Mouse (Mus musculus) thymus, postnatal 0 days (tissue): ENCODE data around the gene Ankrd31. TPM values are rescaled to one million over a fixed set of nuclear protein-coding genes. Genes with fewer than 3 reads are reported as not detected.
A peak's percentile ranks its signal among the peaks of the same experiment; 100 is the strongest.
"Not testable (repeated sequence)": the region's sequence is repeated elsewhere in the genome, so short reads cannot be mapped to it uniquely, and the experiment has no call there.

Experiments used
- DNase-seq: peaks from one replicate; pipeline ENCODE4 v3.0.0-alpha.2; 2015; ENCODE audit warnings: low spot score
- polyA plus RNA-seq: library from polyadenylated mRNA; unstranded; fragments of >200 nt; fragmentation: Nextera tagmentation; extraction: Ambion mirVana; gene quantifications from 2 replicates; pipeline ENCODE4 v1.2.1, GENCODE M21; 2015

Gene Ankrd31
- polyA plus RNA-seq, 1 experiment from 2014 or later: not detected

DNA sequence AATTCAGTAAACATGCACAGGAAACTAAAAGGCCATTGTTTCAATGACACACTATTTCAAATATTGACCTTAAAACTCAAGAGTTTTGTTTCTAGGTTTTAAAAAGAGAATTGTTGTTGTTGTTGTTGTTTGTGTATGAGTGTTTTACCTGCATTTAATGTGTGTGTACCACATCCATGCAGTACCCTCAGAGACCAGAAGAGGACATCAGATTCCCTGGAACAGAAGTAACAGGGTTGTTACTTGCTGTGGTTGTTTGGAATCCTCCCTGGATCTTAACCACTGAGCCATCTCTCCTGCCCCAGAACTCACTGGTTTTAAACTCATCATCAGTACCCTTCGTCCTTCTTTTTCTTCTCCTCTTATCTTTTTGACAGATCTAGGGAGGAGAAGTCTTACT is 105.2 kb downstream of the Ankrd31 start:
- DNase-seq: peak; percentile 15

- DNase-seq: peak; percentile 68
These were observed 107.1 kb downstream of the Ankrd31 start for GRCm38 (mm10) chr13:96855191-96855590.

DNA sequence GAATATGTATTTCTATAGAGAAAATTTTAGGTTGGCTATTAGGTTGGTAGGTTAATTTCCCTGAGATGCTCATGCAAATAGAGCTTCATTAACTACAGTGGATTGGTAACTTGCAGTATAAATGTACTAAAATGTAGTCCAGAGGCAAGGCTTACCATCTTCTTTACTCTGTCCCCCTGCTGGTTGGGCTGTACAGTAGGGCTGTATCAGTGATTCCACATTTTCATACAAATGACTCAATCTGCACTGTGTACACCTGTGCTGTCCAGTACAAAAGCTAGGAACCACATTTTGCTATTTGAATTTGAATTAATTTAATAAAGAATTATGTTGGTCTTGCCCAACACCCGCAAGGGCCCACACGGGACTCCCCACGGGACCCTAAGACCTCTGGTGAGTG is 111.1 kb downstream of the Ankrd31 start:
- no peak for DNase-seq

DNA sequence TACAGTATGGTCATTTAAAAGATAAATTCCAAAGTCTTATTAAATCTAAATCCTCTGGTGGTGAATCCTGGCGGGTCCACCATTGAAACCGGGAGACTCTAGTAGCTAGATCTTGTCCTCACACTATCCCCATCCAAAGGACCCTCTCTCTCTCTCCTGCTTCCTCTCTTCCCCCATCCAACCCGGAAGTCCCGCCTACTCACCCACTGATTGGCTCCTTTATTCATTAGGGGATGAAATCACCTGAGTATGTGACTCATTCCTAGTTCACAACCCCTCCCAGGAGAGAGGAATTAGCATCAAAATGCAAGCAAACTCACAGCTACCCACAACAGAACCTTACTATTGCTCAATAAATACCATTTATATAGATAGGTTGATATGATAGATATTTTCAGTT is 122.7 kb downstream of the Ankrd31 start:
- no peak for DNase-seq

- no peak for DNase-seq
These were observed 126.0 kb downstream of the Ankrd31 start for GRCm38 (mm10) chr13:96874071-96874470.

- no peak for DNase-seq
These were observed 130.4 kb downstream of the Ankrd31 start for GRCm38 (mm10) chr13:96878220-96879057.

- DNase-seq: no peak
These were observed 136.5 kb downstream of the Ankrd31 start for GRCm38 (mm10) chr13:96884534-96884933.

DNA sequence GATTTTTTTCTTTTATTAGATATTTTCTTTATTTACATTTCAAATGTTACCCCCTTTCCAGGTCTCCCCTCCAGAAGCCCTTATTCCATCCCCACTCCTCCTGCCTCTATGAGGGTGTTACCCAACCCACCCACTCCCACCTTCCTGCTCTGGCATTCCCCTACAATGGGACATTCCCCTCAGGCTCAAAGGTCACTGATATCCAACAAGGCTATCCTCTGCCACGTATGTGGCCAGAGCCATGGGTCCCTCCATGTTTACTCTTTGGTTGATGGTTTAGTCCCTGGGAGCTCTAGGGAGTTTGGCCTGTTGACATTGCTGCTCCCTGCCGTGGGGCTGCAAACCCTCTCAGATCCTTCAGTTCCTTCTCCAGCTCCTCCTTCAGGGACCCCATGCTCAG is 141.9 kb downstream of the Ankrd31 start:
- no peak for DNase-seq

DNA sequence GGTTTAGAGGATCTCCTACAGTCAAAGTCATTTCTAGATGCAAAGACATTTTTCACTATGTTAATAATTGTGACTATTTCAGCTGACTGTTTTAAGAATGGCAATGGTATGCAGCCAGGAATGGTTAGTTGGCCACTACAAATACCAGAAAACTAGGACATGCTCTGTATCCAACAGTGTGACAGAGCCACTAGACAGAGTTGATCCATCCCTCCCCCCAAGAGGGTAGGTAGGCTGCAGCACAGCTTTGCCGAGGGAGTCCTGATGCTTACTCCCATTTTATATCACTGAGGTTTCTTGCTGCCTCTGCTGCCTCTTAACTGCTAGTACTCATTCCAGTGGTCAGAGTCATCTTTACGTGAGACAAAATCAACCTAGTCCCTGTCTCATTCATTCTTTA is 147.1 kb downstream of the Ankrd31 start:
- DNase-seq: no peak

DNA sequence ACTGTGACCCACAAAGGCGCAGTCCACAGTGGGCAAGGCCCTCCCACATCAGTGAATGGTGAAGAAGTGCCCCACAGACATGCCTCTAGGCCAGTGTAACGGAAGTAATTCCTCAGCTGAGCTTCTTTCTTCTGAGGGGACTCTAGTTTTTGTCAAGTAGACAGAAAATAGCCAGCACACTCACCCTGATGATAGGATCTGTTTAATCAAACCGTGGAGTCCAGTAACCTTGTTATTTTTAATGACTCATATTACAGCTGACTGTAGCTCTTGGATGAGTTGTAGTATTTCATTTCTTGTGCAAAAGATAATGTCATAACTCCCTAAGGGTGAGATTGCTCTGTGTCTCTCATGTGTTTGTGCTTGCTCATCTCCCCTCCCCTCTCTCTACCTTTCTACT is 158.6 kb downstream of the Ankrd31 start:
- no peak for DNase-seq

DNA sequence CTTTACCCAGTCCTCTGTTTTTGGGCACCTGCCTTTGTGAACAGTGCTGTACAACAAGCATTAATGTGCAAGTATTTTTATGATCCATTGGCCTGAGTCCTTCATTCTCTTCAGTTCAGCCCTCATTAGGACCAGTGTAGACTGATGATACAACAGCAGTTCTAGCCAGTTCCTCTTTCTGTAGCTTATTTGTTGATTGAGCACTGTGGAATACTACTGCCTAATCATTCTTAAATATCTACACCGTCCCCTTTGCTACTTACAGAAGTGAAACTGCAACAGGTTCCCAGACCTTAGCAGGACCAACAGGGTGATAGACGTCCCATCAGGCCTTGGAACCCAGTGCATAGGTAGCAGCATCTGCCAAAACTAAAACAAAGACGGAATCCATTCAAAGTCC is 163.1 kb downstream of the Ankrd31 start:
- no peak for DNase-seq

GRCm38 (mm10) chr13:96923134-96923533 is 175.1 kb downstream of the Ankrd31 start:
- not testable (repeated sequence) for DNase-seq

DNA sequence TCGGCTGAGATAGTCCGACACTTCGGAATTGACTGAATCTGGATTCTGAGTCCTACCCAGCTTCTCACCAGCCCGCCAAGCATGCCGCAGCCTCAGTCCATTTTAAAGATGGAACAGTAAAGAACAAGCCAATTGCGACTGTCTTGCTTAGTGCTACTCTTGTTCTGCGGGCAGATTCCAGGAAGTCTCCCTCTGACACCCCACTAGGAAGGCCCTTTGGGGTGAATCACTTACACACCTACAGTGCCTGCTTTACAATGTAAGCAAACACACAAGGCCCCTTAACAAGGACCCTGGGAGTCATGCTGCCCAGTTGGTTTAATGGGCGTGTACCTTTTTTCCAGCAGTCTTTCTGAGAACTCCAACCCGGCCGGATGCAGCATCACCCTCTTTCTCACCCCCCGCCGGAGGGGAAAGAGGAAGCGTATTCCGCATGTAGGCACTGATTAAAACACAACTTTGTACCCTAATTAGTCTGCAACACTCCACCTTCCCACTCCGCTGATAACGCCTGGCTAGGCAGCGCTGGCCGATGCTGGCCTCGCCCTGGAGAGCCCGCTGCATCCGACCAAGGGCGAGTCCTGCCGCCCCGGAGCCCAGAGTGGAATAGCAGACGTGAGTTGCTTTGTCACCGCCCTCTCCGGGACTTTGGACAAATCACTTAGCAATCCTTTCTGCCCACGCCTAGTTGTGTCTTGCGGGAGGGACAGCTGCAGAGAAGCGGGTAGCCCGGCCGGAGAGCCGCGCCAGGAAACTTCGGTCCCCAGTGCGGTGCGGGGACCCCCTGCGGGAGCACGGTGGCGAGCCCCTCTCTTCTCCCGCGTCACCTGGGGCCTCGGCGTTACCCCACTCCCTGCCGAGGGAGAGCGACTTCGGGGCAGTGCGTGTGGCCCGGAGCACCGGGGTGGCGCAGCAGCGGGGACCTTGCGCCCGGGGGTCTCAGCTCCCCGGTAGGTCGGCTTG is 176.2 kb downstream of the Ankrd31 start, which contains the start of gene Gcnt4:
Gene Gcnt4 (plus strand): TSS at position 691 of the 963 bp plus-strand sequence.
- DNase-seq: peak; percentile 45

GRCm38 (mm10) chr13:96924985-96925745 is 177.1 kb downstream of the Ankrd31 start:
- DNase-seq: peak; percentile 30

- DNase-seq: no peak
These were observed 178.1 kb downstream of the Ankrd31 start for GRCm38 (mm10) chr13:96925991-96926725.

DNA sequence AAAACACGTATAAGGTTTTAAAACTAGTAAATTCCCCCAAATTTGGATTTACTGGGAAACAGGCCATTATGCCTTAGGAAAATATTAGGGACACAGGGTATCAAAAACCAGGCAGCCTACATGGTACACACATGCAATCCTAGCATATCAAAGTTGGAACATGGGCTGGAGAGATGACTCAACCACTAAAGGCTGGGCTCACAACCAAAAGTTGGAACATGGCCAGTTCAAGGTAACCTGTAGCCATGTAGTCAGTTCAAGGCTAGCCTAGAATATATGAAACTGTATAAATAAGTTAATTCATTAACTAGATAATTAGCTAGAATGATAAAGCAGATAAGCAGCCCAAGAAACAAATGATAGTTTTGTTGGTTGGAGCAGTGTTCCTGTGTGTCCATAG is 179.7 kb downstream of the Ankrd31 start:
- DNase-seq: no peak

DNA sequence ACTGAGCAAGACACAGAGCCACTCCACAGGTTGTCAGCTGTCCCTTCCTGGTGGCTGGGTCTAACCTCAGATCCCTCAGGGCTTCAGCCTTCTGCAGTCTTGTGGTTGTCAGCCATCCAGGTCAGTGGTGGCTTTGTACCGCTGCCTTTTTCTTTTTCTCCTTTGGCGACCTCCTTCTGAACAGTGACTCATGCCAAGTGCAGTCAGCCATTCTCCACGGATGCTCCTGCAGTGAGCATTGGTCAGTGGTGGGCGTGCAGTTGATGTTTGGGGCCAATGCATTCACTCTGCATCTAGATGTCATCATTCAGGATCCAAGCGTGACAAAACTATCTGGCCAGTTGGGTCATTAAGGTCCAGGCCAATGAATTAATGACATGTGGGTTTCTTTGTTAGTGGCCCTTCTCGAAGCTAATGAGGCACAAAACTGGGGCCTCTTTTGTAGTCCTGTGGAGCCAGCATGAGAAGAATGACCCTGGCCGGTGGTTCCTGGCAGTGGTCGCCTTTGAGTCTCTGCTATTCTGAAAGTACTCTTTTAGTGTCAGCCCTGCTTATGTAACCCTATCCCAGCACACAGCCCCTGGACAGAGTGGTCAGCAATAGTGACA is 180.5 kb downstream of the Ankrd31 start:
- DNase-seq: no peak

- no peak for DNase-seq
These were observed 184.7 kb downstream of the Ankrd31 start for GRCm38 (mm10) chr13:96932745-96933144.

DNA sequence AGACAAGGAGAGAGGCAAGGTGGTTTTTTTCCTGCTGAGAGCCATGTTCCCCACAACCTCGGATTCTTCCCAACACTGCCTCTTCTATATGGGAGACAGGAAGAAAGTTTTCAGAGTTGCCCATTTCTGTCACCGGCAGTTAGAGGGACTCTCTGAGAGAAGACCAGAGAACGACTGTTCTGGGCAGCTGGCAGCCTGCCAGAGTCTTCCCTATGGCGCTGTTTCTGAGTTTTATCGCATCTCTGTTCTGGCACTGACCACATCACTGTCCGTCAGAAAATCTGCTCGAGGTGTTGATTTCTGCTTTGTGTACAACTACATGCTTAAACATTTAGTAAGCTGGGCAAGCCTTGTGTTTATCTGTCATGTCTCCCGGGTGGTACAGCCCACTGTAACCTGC is 185.3 kb downstream of the Ankrd31 start:
- DNase-seq: no peak

DNA sequence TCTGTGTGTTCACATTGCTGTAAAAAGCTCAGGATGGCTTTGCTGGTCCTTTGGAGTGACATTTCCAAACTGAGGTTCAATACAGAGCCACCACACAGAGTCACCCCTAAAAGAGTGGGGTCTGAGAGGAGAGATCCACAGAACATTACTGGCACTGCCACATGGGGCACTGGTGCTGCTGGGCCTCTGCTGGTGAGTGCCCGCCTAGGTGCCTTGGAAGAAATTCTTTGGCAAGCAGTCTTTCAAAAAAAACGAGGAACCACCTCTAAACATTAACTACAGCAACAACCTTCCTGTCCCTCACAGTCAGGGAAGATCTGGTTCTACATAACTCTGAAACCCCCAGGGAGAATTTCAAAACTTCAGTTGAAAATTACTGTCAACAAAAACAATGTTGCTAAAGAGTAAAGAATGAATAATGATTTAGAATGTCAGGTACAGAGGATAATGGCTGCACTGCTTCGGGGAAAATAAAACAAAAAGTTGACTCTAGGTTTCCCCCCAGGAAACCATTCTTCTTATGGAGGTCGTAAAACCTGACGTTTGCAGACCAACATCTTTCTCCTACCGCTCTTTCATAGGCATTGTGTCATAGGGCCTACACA is 188.2 kb downstream of the Ankrd31 start:
- no peak for DNase-seq
